Mouse (Mus musculus): ENCODE results near the gene Mymx. TPM values are rescaled to one million over a fixed set of nuclear protein-coding genes. Genes with fewer than 3 reads are reported as not detected.

The Mymx gene
- polyA plus RNA-seq, 1 experiment from 2014 or later: not detected

DNA sequence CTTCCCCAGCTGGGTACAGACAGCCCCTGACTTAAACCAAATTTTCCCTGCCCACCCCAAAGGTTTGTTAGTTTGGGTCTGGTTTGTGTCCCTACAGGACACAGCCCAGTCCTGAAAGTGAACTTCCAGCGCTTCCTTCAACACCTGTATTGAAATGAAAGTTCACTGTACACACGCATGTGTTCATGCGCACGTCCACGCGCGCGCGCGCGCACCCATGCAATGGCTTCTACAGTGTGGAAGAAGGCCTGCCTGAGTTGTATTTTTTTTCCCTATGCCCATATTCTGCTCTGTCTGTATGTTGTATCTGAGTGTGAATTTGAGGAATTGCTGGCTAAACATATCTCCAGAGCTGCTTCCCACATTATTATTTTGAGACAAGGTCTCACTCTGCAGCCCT, 36.8 kb downstream of the Mymx start:
- Histone ChIP-seq H3K27me3 (no peaks in the 10 kb centered on the region), H3K27ac (replicated peaks) (0 out of 2 replicates have a peak overlapping the region, but pooled peaks have one; percentile 85), H3K4me2 (replicated peaks) (peak overlapping the region; percentile 97), H3K9me3 (no peaks in the 10 kb centered on the region), H3K4me3 (peak overlapping the region; percentile 73), H3K9ac (replicated peaks) (peak overlapping the region; percentile 85), H3K36me3 (peaks cover 46% of the 10 kb centered on the region), H3K4me1 (peaks cover 28% of the 10 kb centered on the region)
- WGBS: 95% methylated on average over 11 of the region's 11 CpGs
- ATAC-seq (ENCODE audit: low FRiP score, low read depth): no peak

DNA sequence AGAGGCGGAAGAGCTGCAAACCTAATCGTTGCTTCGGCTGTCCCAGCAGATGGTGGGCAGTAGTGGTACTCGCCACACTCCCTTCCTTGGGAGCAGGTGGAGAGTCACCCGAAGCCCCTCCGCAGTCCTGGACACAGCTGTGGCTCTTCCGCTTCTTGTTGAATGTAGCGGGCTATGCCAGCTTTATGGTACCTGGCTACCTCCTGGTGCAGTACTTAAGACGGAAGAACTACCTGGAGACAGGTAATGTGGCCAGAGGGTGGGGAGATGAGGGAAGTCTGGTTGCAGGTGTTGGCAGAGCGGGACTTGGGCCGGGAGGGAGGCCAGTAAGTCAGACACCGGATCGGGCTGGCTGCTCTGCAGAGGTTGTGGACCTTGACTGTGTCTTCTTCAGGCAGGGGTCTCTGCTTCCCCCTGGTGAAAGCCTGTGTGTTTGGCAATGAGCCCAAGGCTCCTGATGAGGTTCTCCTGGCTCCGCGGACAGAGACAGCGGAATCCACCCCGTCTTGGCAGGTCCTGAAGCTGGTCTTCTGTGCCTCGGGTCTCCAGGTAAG, 37.3 kb downstream of the Mymx start:
- peaks cover 41% of the 10 kb centered on the region for H3K36me3 ChIP-seq
- H3K9me3 ChIP-seq: no peaks in the 10 kb centered on the region
- 13% methylated on average over 18 of the region's 18 CpGs for whole genome bisulfite sequencing
- H3K4me3 ChIP-seq: peak overlapping the region; percentile 73
- H3K4me1 ChIP-seq: peaks cover 28% of the 10 kb centered on the region
- H3K27me3 ChIP-seq: no peaks in the 10 kb centered on the region
- peak; percentile 0; the same call in 1 of the 2 replicates for ATAC-seq (ENCODE audit: low FRiP score, low read depth)
- H3K4me2 ChIP-seq (replicated peaks): peak overlapping the region; percentile 97
- peak overlapping the region; percentile 85 for H3K27ac ChIP-seq (replicated peaks)
- H3K9ac ChIP-seq (replicated peaks): peak overlapping the region; percentile 85

DNA sequence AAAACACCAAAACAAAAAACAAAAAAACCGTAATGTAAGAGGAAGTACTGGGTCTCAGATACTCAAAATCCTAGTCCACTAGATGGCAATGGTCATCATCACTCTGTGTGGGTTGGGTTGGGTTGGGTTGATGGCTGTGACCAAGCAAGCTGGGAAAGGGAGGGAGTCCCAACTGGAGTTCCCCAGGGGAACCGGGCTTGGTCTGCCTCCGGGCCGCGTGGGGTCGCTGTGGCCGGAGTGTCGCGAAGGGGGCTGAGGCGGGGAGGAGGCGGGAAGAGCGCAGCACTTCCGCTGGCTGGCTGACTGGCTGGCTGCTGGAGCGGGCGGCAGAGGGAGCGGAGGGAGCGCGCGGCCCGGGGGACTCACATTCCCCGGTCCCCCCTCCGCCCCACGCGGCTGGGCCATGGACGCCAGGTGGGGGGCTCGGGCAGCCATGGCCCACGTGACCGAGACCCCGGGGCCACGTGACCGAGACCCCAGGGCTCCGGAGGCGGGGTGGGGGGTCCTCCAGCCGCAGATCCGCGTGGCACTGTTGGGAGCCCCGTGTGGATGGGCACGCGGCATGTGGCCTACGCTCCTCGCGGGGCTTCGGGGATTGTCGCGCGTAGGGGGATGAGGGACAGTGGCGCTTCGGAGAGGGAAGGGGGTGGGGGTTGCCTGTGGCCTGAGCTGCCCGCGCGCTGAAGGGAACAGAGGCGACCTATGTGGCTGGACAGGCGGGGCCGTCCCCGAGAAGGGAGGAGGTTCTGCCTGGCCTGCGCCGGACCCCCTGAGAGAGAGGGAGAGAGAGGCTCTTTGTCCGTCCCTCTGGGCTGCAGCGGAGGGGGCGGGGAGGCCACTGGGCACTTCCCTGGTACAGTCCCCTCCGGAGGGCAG, 38.0 kb downstream of the Mymx start, which contains the start of gene Slc35b2:
Gene Slc35b2 (plus strand): TSS at position 220 of the 876 bp plus-strand sequence.
- peak within 1 kb of the TSS; percentile 85 for H3K27ac ChIP-seq (replicated peaks)
- H3K4me3 ChIP-seq: peak within 1 kb of the TSS; percentile 73
- H3K4me1 ChIP-seq: peaks cover 26% of the 10 kb centered on the region
- H3K36me3 ChIP-seq: peaks cover 34% of the 10 kb centered on the region
- 1% methylated on average over 48 of the region's 61 CpGs for WGBS
- no peaks in the 10 kb centered on the region for H3K9me3 ChIP-seq
- 0 out of 2 replicates have a peak, but pooled peaks cover 1% of the 10 kb centered on the region for H3K27me3 ChIP-seq
- H3K9ac ChIP-seq (replicated peaks): peak within 1 kb of the TSS; percentile 85
- H3K4me2 ChIP-seq (replicated peaks): peak within 1 kb of the TSS; percentile 97
- peak; percentile 87 for ATAC-seq (ENCODE audit: low FRiP score, low read depth)

DNA sequence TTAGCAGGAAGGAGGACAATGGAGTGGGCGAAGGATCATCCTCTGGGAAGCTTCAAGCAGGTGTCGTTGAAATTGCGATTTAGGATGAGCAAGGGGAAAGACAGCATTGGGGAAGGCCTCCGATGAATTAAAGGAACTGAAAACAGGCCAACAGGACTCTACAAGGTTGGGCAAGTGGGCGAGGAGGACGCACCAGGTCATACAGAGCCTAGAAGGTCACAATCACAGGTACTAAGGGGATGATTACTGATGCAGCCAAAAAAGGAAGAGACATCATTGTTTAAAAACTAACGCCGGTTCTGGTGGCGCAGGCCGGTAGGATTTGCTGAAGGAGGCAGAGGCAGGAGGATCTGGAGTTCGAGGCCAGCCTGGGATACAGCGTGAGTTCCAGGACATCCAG, 38.7 kb downstream of the Mymx start:
- peaks cover 20% of the 10 kb centered on the region for H3K4me1 ChIP-seq
- H3K36me3 ChIP-seq: peaks cover 27% of the 10 kb centered on the region
- H3K27ac ChIP-seq (replicated peaks): no peak overlapping the region
- H3K27me3 ChIP-seq: 0 out of 2 replicates have a peak, but pooled peaks cover 8% of the 10 kb centered on the region
- peak overlapping the region; percentile 73; the same call in 1 of the 2 replicates for H3K4me3 ChIP-seq
- H3K9ac ChIP-seq (replicated peaks): no peak overlapping the region
- ATAC-seq (ENCODE audit: low FRiP score, low read depth): no peak
- WGBS: 81% methylated on average over 12 of the region's 12 CpGs
- no peaks in the 10 kb centered on the region for H3K9me3 ChIP-seq
- peak overlapping the region; percentile 97 for H3K4me2 ChIP-seq (replicated peaks)

DNA sequence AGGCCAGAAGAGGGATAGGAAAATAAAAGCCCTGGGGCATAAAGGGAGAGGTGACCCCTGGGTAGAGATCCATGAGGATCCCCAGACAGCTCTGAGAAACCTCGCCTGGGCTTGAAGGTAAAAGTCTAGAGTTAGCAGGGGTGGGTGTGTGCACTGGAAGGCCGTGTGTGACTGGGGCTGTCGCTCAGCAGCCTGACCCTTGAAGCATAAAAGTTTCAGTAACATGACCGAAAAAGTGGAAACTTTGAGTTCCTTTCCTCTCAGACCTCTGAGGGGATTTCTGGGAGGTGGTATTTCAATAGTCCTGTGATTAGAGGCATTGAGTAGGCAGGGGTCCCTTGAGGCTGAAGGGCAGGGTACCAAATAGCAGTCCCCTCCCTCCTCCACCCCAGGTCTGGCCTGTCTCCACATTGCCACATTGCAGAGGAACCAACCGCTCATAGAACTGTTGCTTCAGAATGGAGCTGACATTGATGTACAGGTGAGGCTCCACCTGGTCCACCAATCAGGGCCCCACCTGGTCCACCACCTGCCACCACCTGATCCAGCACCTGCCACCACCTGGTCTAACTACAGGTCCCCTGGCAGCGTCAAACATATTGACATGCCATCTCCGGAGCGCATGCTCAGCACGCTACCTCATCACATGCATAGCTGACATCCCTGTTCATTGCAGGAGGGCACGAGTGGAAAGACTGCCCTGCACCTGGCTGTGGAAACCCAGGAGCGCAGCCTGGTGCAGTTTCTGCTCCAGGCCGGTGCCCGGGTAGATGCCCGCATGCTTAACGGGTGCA, 42.0 kb downstream of the Mymx start:
- peaks cover 30% of the 10 kb centered on the region for H3K4me1 ChIP-seq
- WGBS: 87% methylated on average over 15 of the region's 15 CpGs

DNA sequence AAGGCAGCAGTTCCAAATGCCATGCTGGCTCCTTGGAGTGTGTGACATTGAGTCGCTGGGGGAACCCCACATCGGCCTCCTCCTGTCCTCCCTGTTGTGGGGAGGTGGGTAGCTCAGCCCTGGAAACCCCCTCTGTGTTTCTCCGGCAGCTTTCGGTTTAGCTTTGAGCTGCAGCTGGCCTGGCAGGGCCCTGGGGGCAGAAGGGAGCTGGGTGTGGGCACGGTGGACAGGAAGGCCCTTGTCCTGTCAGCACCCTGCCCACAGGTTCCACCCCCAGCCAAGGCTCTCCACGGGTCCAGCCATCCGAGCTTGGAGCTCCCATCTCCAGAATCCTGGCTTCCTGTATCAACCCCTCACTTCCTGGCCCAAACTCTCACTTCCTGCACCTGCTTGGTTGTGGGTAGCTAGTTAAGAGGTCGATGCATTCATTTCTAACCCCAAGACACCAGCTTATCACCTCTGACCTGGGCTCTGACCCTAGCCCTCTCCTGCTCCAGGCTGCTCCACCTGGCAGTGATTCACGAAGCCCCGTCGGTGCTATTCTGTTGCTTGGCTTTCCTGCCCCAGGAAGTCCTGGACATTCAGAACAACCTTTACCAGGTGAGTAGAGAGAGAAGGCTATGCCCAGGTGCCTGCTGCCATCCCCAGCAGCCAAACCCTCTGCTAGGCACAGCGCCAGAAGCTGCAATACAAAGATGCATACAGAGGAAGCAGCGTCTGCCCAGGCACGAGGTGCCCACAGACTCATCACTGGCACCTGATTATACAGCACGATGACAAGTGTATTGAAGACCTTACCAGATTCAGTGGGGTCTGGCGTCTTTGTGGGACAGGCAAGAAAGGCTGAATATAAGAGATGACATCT, 43.7 kb downstream of the Mymx start:
- Histone ChIP-seq H3K4me2 (replicated peaks) (no peak overlapping the region), H3K9me3 (no peaks in the 10 kb centered on the region), H3K27ac (replicated peaks) (no peak overlapping the region), H3K9ac (replicated peaks) (no peak overlapping the region; the same call in 1 of the 2 replicates), H3K4me3 (no peak overlapping the region), H3K4me1 (peaks cover 22% of the 10 kb centered on the region), H3K36me3 (no peaks in the 10 kb centered on the region), H3K27me3 (peaks cover 35% of the 10 kb centered on the region)
- WGBS: 74% methylated on average over 16 of the region's 16 CpGs
- no peak for ATAC-seq (ENCODE audit: low FRiP score, low read depth)

More for the DNA sequence above, 42.0 kb downstream of the Mymx start:
- Histone ChIP-seq H3K36me3 (no peaks in the 10 kb centered on the region), H3K4me3 (no peak overlapping the region), H3K9me3 (no peaks in the 10 kb centered on the region), H3K4me2 (replicated peaks) (no peak overlapping the region), H3K27me3 (peaks cover 26% of the 10 kb centered on the region), H3K27ac (replicated peaks) (no peak overlapping the region), H3K9ac (replicated peaks) (no peak overlapping the region)
- no peak for ATAC-seq (ENCODE audit: low FRiP score, low read depth)

DNA sequence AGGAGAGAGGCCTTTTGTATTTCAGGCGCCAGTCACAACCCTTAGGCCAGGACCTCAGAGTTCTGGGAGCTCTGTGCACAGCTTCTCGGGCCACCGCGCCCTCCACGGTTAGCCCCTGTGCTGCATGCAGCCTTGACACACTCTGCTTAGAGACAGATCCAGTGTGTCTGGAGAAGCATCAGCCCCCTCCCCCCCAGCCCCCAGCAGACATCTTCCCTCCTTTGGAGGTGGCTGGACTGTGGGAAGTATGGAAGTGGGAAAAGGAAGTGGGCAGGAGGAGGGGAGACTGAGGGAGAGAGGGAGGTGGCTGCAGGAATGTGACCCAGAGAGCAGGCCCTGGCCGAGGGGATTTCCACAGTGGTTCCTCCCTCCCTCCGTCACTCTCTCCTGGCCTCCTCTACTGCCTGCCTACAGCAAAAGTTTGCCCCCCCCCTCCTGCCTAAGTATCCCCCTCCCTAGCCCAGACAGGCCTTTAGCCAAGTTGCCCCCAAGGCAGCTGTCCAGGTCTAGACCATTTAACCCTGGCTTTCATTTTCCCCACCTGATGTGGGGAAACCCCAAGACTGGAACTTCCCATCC, 44.6 kb downstream of the Mymx start:
- peak overlapping the region; percentile 31 for H3K9ac ChIP-seq (replicated peaks)
- ATAC-seq (ENCODE audit: low FRiP score, low read depth): no peak
- WGBS: 65% methylated on average over 7 of the region's 7 CpGs
- H3K4me3 ChIP-seq: no peak overlapping the region
- H3K4me1 ChIP-seq: peaks cover 22% of the 10 kb centered on the region
- no peak overlapping the region for H3K27ac ChIP-seq (replicated peaks)
- H3K36me3 ChIP-seq: no peaks in the 10 kb centered on the region
- no peak overlapping the region; the same call in 1 of the 2 replicates for H3K4me2 ChIP-seq (replicated peaks)
- H3K27me3 ChIP-seq: peaks cover 41% of the 10 kb centered on the region
- H3K9me3 ChIP-seq: no peaks in the 10 kb centered on the region

DNA sequence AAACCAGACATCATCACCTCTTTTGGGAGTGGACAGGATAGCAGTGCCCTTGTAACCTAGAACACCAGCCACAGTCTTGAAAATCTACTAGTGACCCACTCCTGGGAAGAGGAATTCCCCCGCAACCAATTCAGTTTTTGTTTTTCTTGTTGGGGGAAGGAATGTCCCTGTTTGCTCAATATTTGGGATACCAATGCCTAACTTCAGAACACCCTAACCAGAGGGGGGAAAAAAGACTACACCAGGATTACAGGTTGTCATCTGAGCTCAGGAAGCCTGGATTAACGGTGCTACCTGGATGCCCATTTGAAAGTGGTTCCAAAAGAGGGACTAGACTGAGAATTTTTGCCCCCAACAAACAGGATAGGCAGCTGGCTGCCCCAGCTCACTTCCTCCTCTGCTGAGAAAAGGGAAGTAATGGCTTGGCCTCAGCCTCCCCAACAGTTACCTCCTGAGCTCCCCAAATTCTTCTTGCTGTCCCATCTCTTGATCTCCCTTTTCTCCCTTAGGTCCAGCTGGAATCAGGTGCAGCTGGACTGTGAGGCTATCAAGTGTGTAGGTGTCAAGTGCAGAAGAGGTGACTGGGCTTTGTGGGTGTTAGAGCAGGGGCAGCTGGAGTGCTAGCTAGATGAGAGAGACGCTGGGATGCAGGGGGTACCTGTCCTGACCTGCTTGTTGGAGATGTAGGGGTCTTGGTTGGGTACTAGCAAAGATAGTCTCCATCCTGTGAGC, 45.2 kb downstream of the Mymx start:
- Histone ChIP-seq H3K9me3 (no peaks in the 10 kb centered on the region), H3K4me1 (peaks cover 27% of the 10 kb centered on the region), H3K4me3 (peak overlapping the region; percentile 57), H3K4me2 (replicated peaks) (peak overlapping the region; percentile 95), H3K27me3 (peaks cover 41% of the 10 kb centered on the region), H3K27ac (replicated peaks) (no peak overlapping the region), H3K36me3 (no peaks in the 10 kb centered on the region), H3K9ac (replicated peaks) (peak overlapping the region; percentile 73)
- ATAC-seq (ENCODE audit: low FRiP score, low read depth): no peak
- 63% methylated on average over 3 of the region's 3 CpGs for WGBS

DNA sequence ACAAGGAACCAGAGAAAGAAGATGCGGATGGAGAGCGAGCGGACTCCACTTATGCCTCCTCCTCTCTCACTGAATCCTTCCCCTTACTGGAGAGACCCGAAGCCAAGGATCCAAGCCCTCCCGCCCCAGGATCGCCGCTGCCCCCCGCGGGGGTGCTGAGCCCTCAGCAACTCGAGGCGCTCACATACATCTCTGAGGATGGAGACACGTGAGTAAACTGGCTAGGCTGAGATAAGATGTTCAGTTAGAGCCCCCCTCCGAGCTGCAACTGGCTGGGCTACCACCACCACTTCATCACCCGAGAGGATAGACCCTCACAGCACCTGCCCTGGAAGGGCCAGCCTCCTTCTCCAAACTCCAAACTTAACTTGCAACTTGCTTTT, 45.8 kb downstream of the Mymx start:
- peak overlapping the region; percentile 57 for H3K4me3 ChIP-seq
- H3K9ac ChIP-seq (replicated peaks): peak overlapping the region; percentile 73
- peaks cover 46% of the 10 kb centered on the region for H3K27me3 ChIP-seq
- WGBS: 1% methylated on average over 14 of the region's 14 CpGs
- peaks cover 33% of the 10 kb centered on the region for H3K4me1 ChIP-seq
- no peaks in the 10 kb centered on the region for H3K36me3 ChIP-seq
- H3K4me2 ChIP-seq (replicated peaks): peak overlapping the region; percentile 95
- no peak overlapping the region for H3K27ac ChIP-seq (replicated peaks)
- no peaks in the 10 kb centered on the region for H3K9me3 ChIP-seq
- no peak for ATAC-seq (ENCODE audit: low FRiP score, low read depth)

DNA sequence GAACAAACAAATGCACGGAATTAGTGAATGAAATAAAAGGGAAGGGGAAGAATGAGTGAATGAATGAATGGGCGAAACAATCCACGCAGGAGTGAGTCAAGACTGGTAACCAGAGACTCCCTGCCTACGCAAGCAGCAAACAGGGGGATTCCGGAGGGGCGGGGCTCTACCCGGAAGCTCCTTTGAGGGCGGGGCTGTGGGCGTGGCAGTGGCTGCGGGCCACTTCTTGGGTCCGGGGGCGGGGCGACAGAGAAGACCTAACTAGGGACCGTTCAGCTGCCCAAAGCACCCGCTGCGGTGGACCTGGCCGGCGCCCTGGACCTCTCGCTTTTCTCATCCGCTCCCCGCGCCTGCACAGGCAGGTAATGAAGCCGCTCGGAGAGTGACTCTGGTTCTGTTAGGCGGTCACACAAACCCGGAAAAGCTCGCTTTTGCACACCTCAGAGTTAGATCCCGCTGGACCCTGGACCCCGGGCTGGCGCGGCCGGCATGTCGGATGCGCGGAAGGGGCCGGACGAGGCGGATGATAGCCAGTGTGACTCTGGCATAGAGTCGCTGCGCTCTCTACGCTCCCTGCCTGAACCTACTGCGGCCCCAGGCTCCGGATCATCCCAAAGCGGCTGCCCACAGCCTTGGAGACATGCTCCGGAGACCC, 46.3 kb downstream of the Mymx start, which contains the start of gene Nfkbie:
Gene Nfkbie (plus strand): TSS at position 252 of the 655 bp plus-strand sequence.
- peak within 1 kb of the TSS; percentile 57 for H3K4me3 ChIP-seq
- peaks cover 49% of the 10 kb centered on the region for H3K27me3 ChIP-seq
- H3K9ac ChIP-seq (replicated peaks): peak within 1 kb of the TSS; percentile 73
- H3K4me2 ChIP-seq (replicated peaks): peak within 1 kb of the TSS; percentile 95
- H3K27ac ChIP-seq (replicated peaks): no peak within 1 kb of the TSS
- H3K4me1 ChIP-seq: peaks cover 36% of the 10 kb centered on the region
- H3K36me3 ChIP-seq: no peaks in the 10 kb centered on the region
- under 1% methylated on average over 45 of the region's 45 CpGs for WGBS
- H3K9me3 ChIP-seq: no peaks in the 10 kb centered on the region
- peak; percentile 76 for ATAC-seq (ENCODE audit: low FRiP score, low read depth)

Data from midbrain, embryonic 12.5 days (tissue).